Mouse (Mus musculus): ENCODE data around the gene Rnf216.

- TF ChIP-seq GATA1 (IDR thresholded peaks at IDR 0.05; ENCODE audit: low read length) (no peak), TAL1 (IDR thresholded peaks at IDR 0.05; ENCODE audit: low read length) (no peak)
These were observed 150.8 kb downstream of the Rnf216 start for GRCm38 (mm10) chr5:142961881-142962443.
